Mouse (Mus musculus) adrenal gland, postnatal 10 days (tissue): ENCODE data around the gene Dnajc3. TPM values are rescaled to one million over a fixed set of nuclear protein-coding genes. Genes with fewer than 3 reads are reported as not detected.
A peak's percentile ranks its signal among the peaks of the same experiment; 100 is the strongest.

ENCODE experiments used
- DNase-seq: peaks from one replicate; pipeline ENCODE4 v3.0.0; 2021; ENCODE audit warnings: mixed read lengths
- total RNA-seq, 2 experiments: library from RNA; stranded (reverse); gene quantifications; 2 replicates each; pipeline ENCODE4 v1.2.3; 2021

Dnajc3 gene
- total RNA-seq, 2 experiments from 2014 or later: 42.4 to 50.9 TPM

DNA sequence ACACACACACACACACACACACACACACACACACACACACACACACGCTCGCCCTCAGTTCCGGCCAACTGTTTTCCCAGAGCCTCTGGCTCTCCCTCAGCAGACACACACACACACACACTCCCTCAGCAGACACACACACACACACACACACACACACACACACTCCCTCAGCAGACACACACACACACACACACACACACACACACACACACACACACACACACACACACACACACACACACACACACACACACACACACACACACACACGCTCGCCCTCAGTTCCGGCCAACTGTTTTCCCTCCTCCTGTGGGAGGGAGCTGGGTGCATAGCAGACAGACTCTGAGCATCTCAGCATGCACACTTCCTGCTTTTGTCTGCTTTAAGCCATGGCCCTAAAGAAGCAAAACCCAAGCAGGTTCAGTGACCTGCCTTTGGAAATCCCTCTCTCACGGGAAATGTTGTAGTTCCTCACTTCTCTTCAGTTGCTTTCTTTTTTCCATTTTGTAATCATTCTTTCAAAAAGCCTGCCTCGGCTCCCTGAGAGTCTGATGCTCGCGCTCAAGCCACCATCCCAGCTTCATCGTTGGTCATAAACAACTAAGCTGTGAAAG is 44.8 kb downstream of the Dnajc3 start:
- peak; percentile 20 for DNase-seq

DNA sequence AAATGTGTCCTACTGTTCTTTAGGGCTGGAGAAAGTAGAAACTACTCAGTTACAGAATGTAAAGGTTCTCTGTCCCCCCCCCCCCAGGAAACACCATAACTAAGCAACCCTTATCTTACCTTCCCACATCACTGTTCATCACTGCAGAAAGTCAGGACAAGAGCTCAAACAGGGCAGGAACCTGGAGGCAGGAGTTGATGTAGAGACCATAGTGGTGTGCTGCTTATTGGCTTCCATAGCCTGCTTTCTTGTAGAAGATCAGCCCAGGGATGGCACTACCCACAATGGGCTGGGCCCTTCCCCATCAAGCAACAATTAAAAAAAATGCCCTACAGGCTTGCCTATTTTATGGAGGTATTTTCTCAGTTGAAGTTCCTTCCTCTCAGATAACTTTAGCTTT is 45.6 kb downstream of the Dnajc3 start:
- DNase-seq: no peak

DNA sequence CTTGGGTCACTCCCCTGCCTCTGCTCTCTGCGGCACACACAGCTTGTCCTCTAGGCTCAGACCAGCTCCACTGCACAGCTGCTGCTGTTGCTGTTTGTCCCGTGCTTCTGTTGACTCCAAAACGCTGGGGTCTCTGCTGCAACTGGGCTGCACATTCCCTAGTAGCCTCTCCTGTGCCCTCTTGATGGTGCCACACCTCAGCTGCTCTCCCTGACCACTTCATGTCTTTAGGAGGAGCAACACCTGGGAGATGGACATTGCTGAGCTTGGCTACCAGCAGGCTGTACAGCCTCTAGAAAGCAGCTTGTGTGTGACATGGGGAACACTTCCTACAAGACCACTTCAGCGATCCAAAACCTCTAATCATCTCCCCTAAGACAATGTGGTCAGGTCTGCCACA is 46.4 kb downstream of the Dnajc3 start:
- DNase-seq: no peak

- DNase-seq: peak; percentile 83
Observed at GRCm38 (mm10) chr14:118986653-118987522, 49.1 kb downstream of the Dnajc3 start.

GRCm38 (mm10) chr14:118987523-118988496 is 50.0 kb downstream of the Dnajc3 start:
- DNase-seq: peak; percentile 33

DNA sequence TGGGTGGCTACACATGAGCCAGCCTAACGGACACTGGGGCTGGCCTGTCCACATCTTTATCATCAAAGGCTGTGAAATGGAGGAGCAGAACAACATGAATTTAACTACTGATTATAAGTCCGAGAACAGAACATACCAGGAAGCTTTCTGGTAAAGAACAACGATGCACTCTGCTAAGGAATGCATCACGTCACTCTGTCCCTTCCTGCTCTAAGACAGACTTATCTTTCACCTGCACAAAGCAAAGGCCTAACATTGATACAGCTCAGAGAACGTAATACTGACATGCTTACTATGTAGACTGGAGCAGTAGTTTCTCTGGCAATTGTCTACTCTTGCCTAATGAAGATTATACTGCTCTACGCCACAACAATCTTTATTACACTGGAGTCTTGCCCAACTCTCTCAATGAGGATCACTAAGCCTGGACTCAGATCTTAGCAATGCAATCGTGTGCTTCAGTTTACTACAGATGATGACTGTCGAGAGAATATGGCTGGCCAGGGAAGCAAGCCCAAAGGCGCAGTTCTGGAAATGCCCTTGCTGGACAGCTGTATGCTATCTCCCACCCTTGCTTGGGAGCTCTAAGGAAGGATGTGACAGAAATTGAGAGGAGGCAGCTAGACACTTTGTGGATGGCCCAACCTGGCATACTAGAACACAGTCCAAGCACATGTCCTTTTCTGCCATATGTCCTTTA is 57.6 kb downstream of the Dnajc3 start:
- DNase-seq: no peak

DNA sequence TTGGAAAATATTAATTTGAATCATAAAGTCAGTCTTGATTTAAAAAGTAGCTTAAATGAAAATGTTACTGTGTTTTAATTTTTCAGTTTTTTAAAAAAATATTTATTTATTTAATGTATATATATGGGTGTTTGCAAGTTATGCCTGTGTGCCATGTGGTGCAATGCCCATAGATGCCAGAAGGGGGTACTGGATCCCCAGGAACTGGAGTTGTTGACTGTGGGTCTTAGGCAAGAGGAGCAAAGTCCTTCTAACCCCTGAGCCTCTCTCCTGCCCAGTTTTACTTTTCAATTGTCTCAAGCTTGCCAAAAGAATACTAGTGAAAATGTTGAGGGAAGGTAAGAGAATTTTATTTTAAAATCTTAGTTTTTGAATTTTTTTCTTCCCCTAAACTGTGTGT is 65.5 kb downstream of the Dnajc3 start:
- DNase-seq: peak; percentile 23

DNA sequence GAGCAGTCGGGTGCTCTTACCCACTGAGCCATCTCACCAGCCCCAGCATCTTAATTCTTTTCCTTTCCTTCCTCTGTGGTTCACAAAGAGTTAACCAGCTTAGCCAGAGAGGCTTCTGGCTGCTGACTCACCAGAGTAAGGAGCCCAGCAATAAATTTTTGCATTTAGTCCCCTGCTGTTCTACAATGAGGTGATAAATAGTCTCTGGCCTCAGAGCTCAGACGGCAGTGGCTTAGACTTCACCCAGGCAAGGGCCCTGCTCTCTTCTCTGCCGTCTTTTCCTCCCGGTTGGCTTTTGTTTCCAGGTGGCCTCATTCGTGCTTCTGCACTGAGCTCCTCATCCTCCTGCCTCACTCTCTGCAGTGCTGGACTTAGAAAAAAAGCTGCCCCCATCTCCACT is 68.1 kb downstream of the Dnajc3 start:
- no peak for DNase-seq

GRCm38 (mm10) chr14:119006441-119007102 is 68.8 kb downstream of the Dnajc3 start:
- DNase-seq: no peak

- DNase-seq: peak; percentile 96
Observed at GRCm38 (mm10) chr14:119007103-119007951, 69.6 kb downstream of the Dnajc3 start.

GRCm38 (mm10) chr14:119008031-119008590 is 70.3 kb downstream of the Dnajc3 start:
- no peak for DNase-seq

DNA sequence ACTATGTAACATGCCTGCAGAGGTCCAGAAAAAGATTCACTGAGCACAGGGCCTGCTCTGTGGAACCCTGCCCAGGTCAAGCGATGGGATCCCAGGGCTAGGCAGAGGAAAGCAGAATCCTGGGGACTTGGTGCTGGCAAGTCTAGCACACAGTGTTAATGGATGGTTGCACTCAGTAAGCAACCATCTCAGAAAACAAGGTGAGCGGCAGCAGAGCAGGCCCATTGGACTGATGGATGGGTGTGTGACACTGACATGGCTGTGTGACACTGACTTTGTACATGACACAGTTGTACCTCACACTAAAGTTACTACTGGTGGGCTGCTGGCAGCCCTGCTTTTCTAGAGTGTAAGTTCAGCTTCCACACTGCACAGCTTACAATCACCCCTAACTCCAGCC is 71.8 kb downstream of the Dnajc3 start:
- DNase-seq: no peak

DNA sequence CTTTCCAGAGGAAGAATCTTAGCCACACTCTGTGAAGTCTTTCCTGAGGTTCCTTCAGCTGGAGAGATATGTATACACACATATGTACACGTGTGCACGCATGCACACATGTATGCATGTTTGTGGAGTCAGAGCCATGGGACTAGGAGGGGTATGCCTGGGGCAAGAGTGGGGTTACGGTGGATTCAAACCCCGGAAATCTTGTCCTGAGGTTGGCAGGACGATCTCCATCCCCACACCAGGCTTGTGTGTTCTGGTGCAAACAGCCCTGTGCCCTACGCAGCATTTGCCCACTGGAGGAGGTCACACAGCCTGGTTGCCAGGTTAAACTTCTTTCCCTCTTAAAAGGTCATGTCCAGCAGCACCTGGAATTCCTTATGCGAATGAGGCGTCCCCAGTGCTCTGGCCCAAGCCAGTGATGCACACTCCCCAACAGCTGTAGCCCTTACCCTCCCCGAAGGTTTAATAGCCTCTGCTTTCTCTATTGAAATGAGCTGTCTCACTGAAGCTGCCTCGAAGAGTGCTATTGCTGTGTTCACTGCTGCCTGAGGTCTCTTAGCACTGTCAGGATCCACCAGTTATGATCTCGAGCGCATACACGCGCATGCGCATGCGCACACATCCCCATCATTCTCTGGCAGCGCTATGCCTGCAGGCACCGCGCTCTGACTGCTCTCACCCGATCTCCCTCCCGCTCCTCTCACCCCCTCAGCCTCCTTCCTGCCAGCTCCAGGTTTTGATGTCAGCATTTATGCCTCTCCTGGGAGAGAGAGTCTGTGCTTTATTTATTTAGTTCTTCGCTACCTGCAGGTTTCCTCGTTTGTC is 75.0 kb downstream of the Dnajc3 start:
- peak; percentile 53 for DNase-seq

- no peak for DNase-seq
Observed at GRCm38 (mm10) chr14:119013549-119013948, 75.8 kb downstream of the Dnajc3 start.

- peak; percentile 19 for DNase-seq
Observed at GRCm38 (mm10) chr14:119025889-119026288, 88.1 kb downstream of the Dnajc3 start.

GRCm38 (mm10) chr14:119027130-119027529 is 89.4 kb downstream of the Dnajc3 start:
- DNase-seq: peak; percentile 73

- DNase-seq: no peak
Observed at GRCm38 (mm10) chr14:119027675-119028253, 90.0 kb downstream of the Dnajc3 start.
